8 mouse cellular contexts compared by ENCODE assay signal in genomic region chr1:91098887-91099286, GRCm38 (mm10). TPM values are rescaled to one million over a fixed set of nuclear protein-coding genes. Genes with fewer than 3 reads are reported as not detected.
DNase-seq lines count a peak whose midpoint lies in the region; ATAC-seq and TF ChIP-seq lines count a peak whose summit lies in the region.

No protein-coding gene starts in this region.

- no peak overlapping the region for H3K4me2 ChIP-seq in embryonic facial prominence, embryonic 11.5 days (ENCODE audit: low read depth, low read length)
- no peak overlapping the region for H3K4me2 ChIP-seq in heart, embryonic 15.5 days
- no peak overlapping the region for H3K4me2 ChIP-seq in kidney, postnatal 0 days (ENCODE audit: low read length)
- H3K4me2 ChIP-seq in liver, embryonic 12.5 days, result no peak overlapping the region

- H3K27ac ChIP-seq in embryonic facial prominence, embryonic 11.5 days (replicated peaks; ENCODE audit: low read depth, low read length), result no peak overlapping the region
- H3K27ac ChIP-seq in heart, embryonic 15.5 days, result peak overlapping the region; percentile 76
- no peak overlapping the region for H3K27ac ChIP-seq in kidney, postnatal 0 days
- no peak overlapping the region for H3K27ac ChIP-seq in liver, embryonic 12.5 days

- ATAC-seq in embryonic facial prominence, embryonic 11.5 days (replicated peaks; ENCODE audit: insufficient number of reproducible peaks, low FRiP score, low TSS enrichment, low read depth), result 0 out of 2 replicates have a peak, but pooled peaks have one; percentile 52
- ATAC-seq in heart, embryonic 15.5 days (replicated peaks; ENCODE audit: insufficient number of reproducible peaks, insufficient read depth, low FRiP score, low read depth), result peak; percentile 71
- no peak; the same call in 1 of the 2 replicates for ATAC-seq in kidney, postnatal 0 days (replicated peaks; ENCODE audit: low FRiP score, low read depth)
- peak; percentile 41 for ATAC-seq in liver, embryonic 12.5 days
- ATAC-seq in neutrophil, adult 5-6 weeks (ENCODE audit: extremely low read depth, insufficient number of reproducible peaks, low FRiP score, poor library complexity, severe bottlenecking), result peak; percentile 76

- 14% methylated on average over 6 of the region's 6 CpGs for WGBS in embryonic facial prominence, embryonic 11.5 days
- WGBS in heart, embryonic 15.5 days, result 9% methylated on average over 6 of the region's 6 CpGs
- 12% methylated on average over 6 of the region's 6 CpGs for WGBS in kidney, postnatal 0 days
- WGBS in liver, embryonic 12.5 days (ENCODE audit: insufficient replicate concordance), result 19% methylated on average over 6 of the region's 6 CpGs

- H3K9me3 ChIP-seq in embryonic facial prominence, embryonic 11.5 days (replicated peaks; ENCODE audit: control insufficient read depth, low read length), result no peaks in the 10 kb centered on the region
- no peaks in the 10 kb centered on the region for H3K9me3 ChIP-seq in heart, embryonic 15.5 days (replicated peaks)
- no peaks in the 10 kb centered on the region for H3K9me3 ChIP-seq in kidney, postnatal 0 days (replicated peaks; ENCODE audit: low read length)
- H3K9me3 ChIP-seq in liver, embryonic 12.5 days (replicated peaks), result no peaks in the 10 kb centered on the region

- H3K4me1 ChIP-seq in embryonic facial prominence, embryonic 11.5 days (ENCODE audit: control insufficient read depth, insufficient read depth, low read length), result no peaks in the 10 kb centered on the region
- H3K4me1 ChIP-seq in heart, embryonic 15.5 days (replicated peaks), result peaks cover 57% of the 10 kb centered on the region
- H3K4me1 ChIP-seq in kidney, postnatal 0 days (replicated peaks; ENCODE audit: insufficient read depth, low read length), result peaks cover 15% of the 10 kb centered on the region
- peaks cover 39% of the 10 kb centered on the region for H3K4me1 ChIP-seq in liver, embryonic 12.5 days

- TF ChIP-seq CTCF in kidney, postnatal 0 days (IDR thresholded peaks at IDR 0.05; ENCODE audit: low read depth), result peak; percentile 90

- peak; percentile 81 for DNase-seq in A20 (ENCODE audit: low read depth, low spot score)
- peak; percentile 32 for DNase-seq in adrenal gland, adult 8-10 months
- DNase-seq in embryonic facial prominence, embryonic 11.5 days (ENCODE audit: low spot score), result peak; percentile 78
- peak; percentile 89 for DNase-seq in kidney, postnatal 0 days (ENCODE audit: low spot score)
- DNase-seq in thymus, adult 18-20 months, result peak; percentile 51 to 62

- no peak overlapping the region for H3K9ac ChIP-seq in embryonic facial prominence, embryonic 11.5 days (replicated peaks; ENCODE audit: low read length)
- H3K9ac ChIP-seq in heart, embryonic 15.5 days, result no peak overlapping the region
- no peak overlapping the region for H3K9ac ChIP-seq in kidney, postnatal 0 days (ENCODE audit: low read depth, low read length)
- no peak overlapping the region for H3K9ac ChIP-seq in liver, embryonic 12.5 days

- H3K4me3 ChIP-seq in embryonic facial prominence, embryonic 11.5 days (ENCODE audit: low read depth, low read length), result no peak overlapping the region
- H3K4me3 ChIP-seq in heart, embryonic 15.5 days, result no peak overlapping the region
- H3K4me3 ChIP-seq in kidney, postnatal 0 days (replicated peaks; ENCODE audit: low read depth, low read length), result no peak overlapping the region
- H3K4me3 ChIP-seq in liver, embryonic 12.5 days, result no peak overlapping the region

- H3K36me3 ChIP-seq in embryonic facial prominence, embryonic 11.5 days (replicated peaks; ENCODE audit: control insufficient read depth, insufficient read depth, low read depth, low read length), result no peaks in the 10 kb centered on the region
- peaks cover 29% of the 10 kb centered on the region for H3K36me3 ChIP-seq in heart, embryonic 15.5 days
- no peaks in the 10 kb centered on the region for H3K36me3 ChIP-seq in kidney, postnatal 0 days (ENCODE audit: insufficient read depth, low read length)
- H3K36me3 ChIP-seq in liver, embryonic 12.5 days, result peaks cover 14% of the 10 kb centered on the region

- no peaks in the 10 kb centered on the region for H3K27me3 ChIP-seq in embryonic facial prominence, embryonic 11.5 days (ENCODE audit: control insufficient read depth, insufficient read depth, low read length)
- H3K27me3 ChIP-seq in heart, embryonic 15.5 days, result no peaks in the 10 kb centered on the region
- H3K27me3 ChIP-seq in kidney, postnatal 0 days (ENCODE audit: insufficient read depth, low read length), result no peaks in the 10 kb centered on the region
- no peaks in the 10 kb centered on the region for H3K27me3 ChIP-seq in liver, embryonic 12.5 days (replicated peaks)

RNA-seq across cellular contexts. Expression of gene Rbm44, which starts 46.0 kb away (rescaled TPM):
- total RNA-seq in adrenal gland, adult 8-10 months (2022), result not detected
- polyA plus RNA-seq in embryonic facial prominence, embryonic 11.5 days (2014; fragmentation: Nextera tagmentation; extraction: Ambion mirVana), result 0.43 and 0.74 TPM in 2 replicates
- 3.3 and 4.0 TPM in 2 replicates for polyA plus RNA-seq in heart, embryonic 15.5 days (2015; fragmentation: Nextera tagmentation; extraction: Ambion mirVana)
- 0.20 and 0.28 TPM in 2 replicates for polyA plus RNA-seq in kidney, postnatal 0 days (2015; fragmentation: Nextera tagmentation; extraction: Ambion mirVana)
- polyA plus RNA-seq in liver, embryonic 12.5 days (2016; fragmentation: Nextera tagmentation; extraction: Ambion mirVana), result 1.1 and 1.5 TPM in 2 replicates
- total RNA-seq in neutrophil, adult 5-6 weeks (2017), result 1.5 TPM in 1 of 2 replicates, not detected in the other

Comparison
In these comparisons a context has a peak if more than half of its experiments do, and no peak if none do; other contexts are left out.
1. DNase-seq: peak in every context shown above with its lines; median percentile 89 in kidney, postnatal 0 days; 81 in A20; 78 in embryonic facial prominence, embryonic 11.5 days; 56 in thymus, adult 18-20 months; 32 in adrenal gland, adult 8-10 months.